Mouse (Mus musculus) heart, postnatal 0 days (tissue): ENCODE measurements around the gene Ulk3. TPM values are rescaled to one million over a fixed set of nuclear protein-coding genes. Genes with fewer than 3 reads are reported as not detected.
A peak's percentile ranks its signal among the peaks of the same experiment; 100 is the strongest.

ENCODE experiments used
- ATAC-seq: fragments of 200-750 bp; cut with Nextera tagmentation; 2 replicates; pipeline ENCODE4 v1.8.0; 2017; ENCODE audit warnings: low read depth, moderate number of reproducible peaks, moderate library complexity; ENCODE audit not compliant: insufficient read depth
- DNase-seq: peaks from one replicate; pipeline ENCODE4 v3.0.0-alpha.2; 2016; ENCODE audit warnings: low spot score
- H3K27ac ChIP-seq: fragments of 300-500 bp; sonication (generic); 2 replicates; pipeline ENCODE4 v1.5.1; 2014; ENCODE audit warnings: low read depth, mild to moderate bottlenecking
- H3K27me3 ChIP-seq: fragments of 300-500 bp; sonication (generic); 2 replicates; pipeline ENCODE4 v1.6.1; 2014; ENCODE audit warnings: low read length, mixed read lengths; ENCODE audit not compliant: control insufficient read depth, insufficient read depth
- H3K36me3 ChIP-seq: fragments of 300-500 bp; sonication (generic); replicated peaks from 2 replicates; pipeline ENCODE4 v1.6.1; 2014; ENCODE audit warnings: low read length, mixed read lengths; ENCODE audit not compliant: control insufficient read depth, insufficient read depth
- H3K4me1 ChIP-seq: fragments of 300-500 bp; sonication (generic); 2 replicates; pipeline ENCODE4 v1.6.1; 2014; ENCODE audit warnings: antibody characterized with exemption; ENCODE audit not compliant: control insufficient read depth, insufficient read depth
- H3K4me2 ChIP-seq: fragments of 300-500 bp; sonication (generic); 2 replicates; pipeline ENCODE4 v1.6.1; 2014; ENCODE audit warnings: low read depth, mild to moderate bottlenecking, low read length, moderate library complexity
- H3K4me3 ChIP-seq: fragments of 300-500 bp; sonication (generic); 2 replicates; pipeline ENCODE4 v1.5.1; 2014; ENCODE audit warnings: low read depth, low read length
- H3K9ac ChIP-seq: fragments of 300-500 bp; sonication (generic); replicated peaks from 2 replicates; pipeline ENCODE4 v1.6.1; 2014; ENCODE audit warnings: low read depth, low read length, mixed read lengths
- H3K9me3 ChIP-seq: fragments of 300-500 bp; sonication (generic); replicated peaks from 2 replicates; pipeline ENCODE4 v1.6.1; 2016; ENCODE audit warnings: low read length; ENCODE audit not compliant: control insufficient read depth
- CTCF ChIP-seq: IDR thresholded peaks from 2 replicates; pipeline ENCODE4 v1.5.1; 2016; ENCODE audit warnings: antibody characterized with exemption, control low read depth, low read depth
- EP300 ChIP-seq: IDR thresholded peaks from 2 replicates; pipeline ENCODE4 v1.6.1; 2016; ENCODE audit warnings: antibody characterized with exemption, low read depth
- WGBS: fragments of 180-500 bp; shearing (Covaris S2); extraction: QIAGEN DNeasy Blood & Tissue Kit; methylation state at CpG from one replicate; pipeline ENCODE4 v1.1.7; 2014; 5-methylcytosine and 5-hydroxymethylcytosine counted together
- polyA plus RNA-seq: library from polyadenylated mRNA; unstranded; fragments of >200 nt; fragmentation: Nextera tagmentation; extraction: Ambion mirVana; gene quantifications from 2 replicates; pipeline ENCODE4 v1.2.1, GENCODE M21; 2015
- total RNA-seq: library from RNA; depleted of rRNA; stranded (reverse); fragments of >200 nt; gene quantifications from 2 replicates; pipeline ENCODE4 v1.2.3, GENCODE M21; 2014; ENCODE audit warnings: low replicate concordance

The Ulk3 gene
- total and polyA plus RNA-seq, 2 experiments from 2014 or later, result 8.0 to 189 TPM

DNA sequence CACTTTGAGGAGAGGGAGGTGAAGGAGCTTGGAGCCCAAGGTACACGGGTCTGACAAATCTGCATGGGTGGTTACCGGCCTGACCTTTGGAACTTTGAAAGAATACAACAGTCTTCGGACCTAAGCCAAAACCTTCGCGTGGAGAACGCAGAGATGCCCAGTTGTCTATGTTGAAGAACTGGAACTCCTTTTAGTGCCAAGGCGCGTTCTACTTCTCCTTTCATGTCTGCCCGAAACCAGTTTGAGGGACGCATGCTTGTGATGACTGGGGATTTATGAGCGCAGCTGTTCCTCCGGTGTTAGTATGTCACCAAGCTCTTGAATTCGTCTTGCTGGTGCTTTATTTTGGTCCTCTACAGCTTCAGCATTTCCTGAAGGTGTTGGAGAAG, 27.5 kb upstream of the Ulk3 start:
- 0 out of 2 replicates have a peak overlapping the region, but pooled peaks have one; percentile 32 for H3K27ac ChIP-seq
- peaks cover 43% of the 10 kb centered on the region for H3K4me1 ChIP-seq
- DNase-seq, result no peak
- peak overlapping the region; percentile 69 for H3K4me3 ChIP-seq
- no peak for TF ChIP-seq CTCF
- TF ChIP-seq EP300, result no peak
- no peak for ATAC-seq
- H3K27me3 ChIP-seq, result no peaks in the 10 kb centered on the region
- 70% methylated on average over 13 of the region's 13 CpGs for WGBS
- H3K36me3 ChIP-seq, result no peaks in the 10 kb centered on the region
- H3K4me2 ChIP-seq, result peak overlapping the region; percentile 81
- H3K9me3 ChIP-seq, result no peaks in the 10 kb centered on the region
- H3K9ac ChIP-seq, result 0 out of 2 replicates have a peak overlapping the region, but pooled peaks have one; percentile 11

GRCm38 (mm10) chr9:57562896-57563372, 26.3 kb upstream of the Ulk3 start:
- ATAC-seq (peak; percentile 22; the same call in 1 of the 2 replicates), DNase-seq (peak; percentile 79)
- H3K9me3 ChIP-seq, result no peaks in the 10 kb centered on the region
- H3K4me2 ChIP-seq, result peak overlapping the region; percentile 81
- H3K4me3 ChIP-seq, result no peak overlapping the region
- WGBS, result 50% methylated on average over 4 of the region's 4 CpGs
- 0 out of 2 replicates have a peak overlapping the region, but pooled peaks have one; percentile 11 for H3K9ac ChIP-seq
- H3K36me3 ChIP-seq, result peaks cover 1% of the 10 kb centered on the region; the same call in 1 of the 2 replicates
- TF ChIP-seq CTCF, result no peak
- peak; percentile 80 for TF ChIP-seq EP300
- peaks cover 43% of the 10 kb centered on the region for H3K4me1 ChIP-seq
- H3K27me3 ChIP-seq, result no peaks in the 10 kb centered on the region
- H3K27ac ChIP-seq, result peak overlapping the region; percentile 78

DNA sequence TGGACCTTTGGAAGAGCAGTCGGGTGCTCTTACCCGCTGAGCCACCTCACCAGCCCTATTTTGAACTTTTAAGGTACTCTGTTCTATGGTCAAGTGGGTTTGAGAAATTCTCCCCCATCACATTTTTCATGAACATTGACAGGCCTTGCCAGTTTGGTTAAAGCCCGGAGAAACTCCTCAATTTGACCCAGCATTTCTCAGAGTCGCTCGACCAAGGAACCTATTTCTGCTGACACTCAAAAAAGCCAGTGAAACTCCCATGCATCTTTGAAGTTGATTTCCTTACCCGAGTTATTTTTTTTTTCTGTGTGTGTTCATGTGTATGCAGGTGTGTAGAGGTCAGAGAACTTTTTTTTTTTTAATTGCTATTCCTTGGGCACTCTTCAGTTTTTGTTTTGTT, 24.6 kb upstream of the Ulk3 start:
- H3K27me3 ChIP-seq, result no peaks in the 10 kb centered on the region
- 89% methylated on average over 6 of the region's 6 CpGs for WGBS
- DNase-seq (no peak), ATAC-seq (no peak)
- peaks cover 43% of the 10 kb centered on the region for H3K4me1 ChIP-seq
- H3K4me3 ChIP-seq, result no peak overlapping the region
- no peaks in the 10 kb centered on the region for H3K9me3 ChIP-seq
- H3K9ac ChIP-seq, result no peak overlapping the region
- H3K36me3 ChIP-seq, result peaks cover 18% of the 10 kb centered on the region; the same call in 1 of the 2 replicates
- no peak for TF ChIP-seq EP300
- no peak for TF ChIP-seq CTCF
- no peak overlapping the region for H3K27ac ChIP-seq
- H3K4me2 ChIP-seq, result no peak overlapping the region

- H3K36me3 ChIP-seq, result peaks cover 18% of the 10 kb centered on the region
- H3K9me3 ChIP-seq, result no peaks in the 10 kb centered on the region
- peak overlapping the region; percentile 36 for H3K27ac ChIP-seq
- H3K4me3 ChIP-seq, result no peak overlapping the region
- no peak for TF ChIP-seq CTCF
- no peak for TF ChIP-seq EP300
- no peak overlapping the region for H3K9ac ChIP-seq
- no peaks in the 10 kb centered on the region for H3K27me3 ChIP-seq
- ATAC-seq, result no peak
- DNase-seq, result peak; percentile 30
- WGBS, result 25% methylated on average over 10 of the region's 10 CpGs
- peak overlapping the region; percentile 30; the same call in 1 of the 2 replicates for H3K4me2 ChIP-seq
- peaks cover 38% of the 10 kb centered on the region for H3K4me1 ChIP-seq
Observed at GRCm38 (mm10) chr9:57565741-57566221, 23.5 kb upstream of the Ulk3 start.

DNA sequence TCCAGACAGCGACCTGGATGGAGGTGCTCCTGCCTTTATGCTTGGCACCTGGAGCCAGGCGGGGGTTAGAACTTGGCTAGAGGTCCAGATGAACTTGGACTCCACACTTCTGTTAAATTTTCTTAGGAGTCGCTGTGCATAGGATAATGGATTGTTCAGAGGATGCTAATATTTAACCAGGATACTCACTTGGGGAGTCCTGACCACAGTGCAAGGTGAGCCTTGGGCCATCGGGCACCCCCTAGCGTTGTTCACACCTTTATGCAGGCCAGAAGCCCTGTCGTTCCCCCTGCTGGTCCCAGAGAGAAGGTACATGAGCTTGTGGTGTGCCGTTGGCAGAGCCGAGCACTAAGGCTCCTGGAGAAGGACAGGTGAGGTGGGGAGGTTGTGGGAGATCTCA, 22.4 kb upstream of the Ulk3 start:
- peaks cover 31% of the 10 kb centered on the region for H3K4me1 ChIP-seq
- DNase-seq (no peak), ATAC-seq (no peak)
- WGBS, result 59% methylated on average over 8 of the region's 8 CpGs
- H3K4me2 ChIP-seq, result no peak overlapping the region
- no peak overlapping the region for H3K9ac ChIP-seq
- H3K36me3 ChIP-seq, result peaks cover 18% of the 10 kb centered on the region
- H3K27ac ChIP-seq, result no peak overlapping the region
- no peaks in the 10 kb centered on the region for H3K9me3 ChIP-seq
- H3K27me3 ChIP-seq, result no peaks in the 10 kb centered on the region
- TF ChIP-seq CTCF, result peak; percentile 32; the same call in 1 of the 2 replicates
- no peak for TF ChIP-seq EP300
- H3K4me3 ChIP-seq, result no peak overlapping the region

DNA sequence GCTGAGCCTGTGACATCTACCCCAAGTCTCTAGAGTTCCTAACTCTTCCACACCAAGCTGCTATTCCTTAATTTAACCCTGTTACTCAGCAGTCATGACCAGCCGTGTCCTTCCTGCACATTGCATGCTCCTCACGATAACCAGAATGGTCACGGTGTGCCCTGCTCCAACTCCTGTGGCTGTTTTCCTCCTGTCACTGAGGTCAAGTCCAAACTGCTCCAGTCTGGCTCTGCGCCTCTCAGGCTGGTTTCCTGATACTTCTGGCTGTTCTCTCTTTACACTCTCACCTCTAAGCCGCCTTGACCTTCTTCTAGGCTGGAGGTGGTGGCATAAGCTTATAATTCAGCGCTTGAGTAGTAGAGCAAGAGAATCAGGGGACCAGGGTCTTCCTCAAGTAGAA, 20.8 kb upstream of the Ulk3 start:
- H3K4me2 ChIP-seq, result no peak overlapping the region
- ATAC-seq (no peak), DNase-seq (no peak)
- 73% methylated on average over 6 of the region's 6 CpGs for WGBS
- H3K4me1 ChIP-seq, result 0 out of 2 replicates have a peak, but pooled peaks cover 16% of the 10 kb centered on the region
- H3K4me3 ChIP-seq, result no peak overlapping the region
- H3K9ac ChIP-seq, result no peak overlapping the region
- no peaks in the 10 kb centered on the region for H3K27me3 ChIP-seq
- TF ChIP-seq EP300 (no peak), CTCF (no peak)
- H3K36me3 ChIP-seq, result peaks cover 23% of the 10 kb centered on the region
- no peaks in the 10 kb centered on the region for H3K9me3 ChIP-seq
- H3K27ac ChIP-seq, result no peak overlapping the region
